Mouse (Mus musculus) cerebellum, adult 9-11 months (tissue): ENCODE measurements around the gene Frem3.
A peak's percentile ranks its signal among the peaks of the same experiment; 100 is the strongest.

Source experiments
- DNase-seq: peaks from one replicate; pipeline ENCODE4 v3.0.0; 2022

Frem3 gene

DNA sequence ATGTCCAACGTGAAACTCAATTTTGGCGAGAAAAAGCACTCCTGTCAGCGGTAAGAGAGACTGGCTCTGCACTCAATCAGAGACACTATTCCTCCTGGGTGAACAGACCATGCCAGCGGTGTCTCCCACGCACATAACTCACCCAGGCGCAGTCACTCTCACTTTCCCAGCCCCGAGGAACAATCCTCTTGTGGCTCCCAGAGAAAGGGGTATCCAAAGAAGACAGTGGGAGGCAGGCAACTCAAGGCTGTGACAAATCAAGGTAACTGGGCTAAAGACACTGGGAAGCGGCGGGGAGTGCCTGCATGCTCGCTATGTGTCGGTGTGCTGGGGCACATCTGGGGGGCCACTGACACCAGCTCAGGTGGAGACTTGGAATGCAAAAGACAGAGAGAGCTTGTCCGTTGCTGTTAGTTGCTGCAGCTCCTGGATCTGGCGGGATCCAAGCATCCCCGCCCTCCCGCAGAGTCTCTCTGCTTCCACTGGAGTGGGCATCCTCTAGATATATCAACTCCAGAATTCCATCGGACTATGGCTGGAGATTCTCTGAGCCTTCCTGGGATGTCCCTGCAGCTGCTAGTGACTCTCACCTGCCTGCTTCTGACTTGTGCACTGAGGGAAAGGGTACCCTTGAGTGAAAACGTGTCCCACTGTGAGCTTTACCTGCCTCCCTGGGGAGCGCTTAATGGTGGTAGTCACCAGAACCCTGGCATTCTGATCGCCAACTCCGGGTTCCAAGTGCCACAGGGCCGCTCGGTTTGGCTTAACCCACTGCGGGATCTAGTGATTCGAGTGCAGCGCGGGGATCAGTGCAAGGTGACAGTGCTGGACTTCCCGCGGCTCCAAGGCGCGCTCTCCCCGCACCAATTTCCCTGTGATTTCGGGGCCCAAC lies at the start of gene Frem3:
TSS of gene Frem3 (plus strand) at position 532 of the 892 bp plus-strand sequence.
- DNase-seq, result no peak

- no peak for DNase-seq
Observed at GRCm38 (mm10) chr8:80564205-80564839, 46.6 kb upstream of the Frem3 start.

DNA sequence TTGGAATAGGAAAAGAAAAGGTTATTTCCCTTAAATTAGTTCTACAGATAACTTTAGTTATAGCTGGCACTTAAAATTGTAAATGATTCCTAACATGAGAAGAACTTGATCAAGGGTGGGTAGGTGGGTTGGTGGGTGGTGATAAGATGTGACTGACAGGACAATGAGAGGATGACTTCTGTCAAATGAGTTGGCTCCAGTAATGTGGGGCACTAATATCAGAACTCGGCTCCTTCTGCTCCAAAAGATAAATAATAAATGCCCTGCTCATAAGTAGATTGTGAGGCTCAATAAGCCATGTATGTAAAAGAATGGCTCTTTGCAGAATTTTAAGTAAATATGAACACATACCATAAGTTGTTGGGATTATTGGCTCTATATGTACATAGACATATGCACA lies 43.4 kb upstream of the Frem3 start:
- DNase-seq, result no peak

- no peak for DNase-seq
Observed at GRCm38 (mm10) chr8:80568243-80568995, 42.5 kb upstream of the Frem3 start.

DNA sequence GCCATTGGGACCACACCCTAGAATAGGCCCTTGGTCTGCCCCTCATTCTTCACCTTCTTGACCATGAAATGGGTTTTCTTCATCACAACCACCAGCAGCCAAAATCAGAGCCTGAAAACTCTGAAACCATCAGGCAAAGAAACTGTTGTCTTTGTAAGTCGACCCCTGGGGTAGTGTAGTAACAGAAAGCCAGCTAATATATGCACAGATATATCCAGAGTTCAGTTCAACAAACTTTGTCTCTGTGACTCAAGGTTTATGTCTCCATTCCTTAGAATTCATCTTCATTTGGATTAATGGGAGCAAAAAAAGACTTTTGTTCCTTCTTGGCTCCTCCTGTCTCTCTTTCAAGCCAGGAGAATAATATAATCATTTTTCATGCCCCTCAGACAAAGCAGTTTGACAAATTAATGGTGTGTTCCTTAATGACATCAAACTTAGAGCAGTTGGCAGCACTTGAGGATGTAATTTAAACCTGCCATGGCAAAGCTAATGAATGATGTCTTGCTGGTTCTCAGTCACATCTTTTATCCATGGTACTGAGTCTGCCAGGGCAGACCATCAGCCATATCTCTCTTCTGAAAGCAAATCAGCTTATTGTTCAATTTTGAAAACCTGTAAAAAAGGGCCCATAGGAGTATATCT lies 38.3 kb upstream of the Frem3 start:
- no peak for DNase-seq

GRCm38 (mm10) chr8:80577126-80577525 lies 33.8 kb upstream of the Frem3 start:
- DNase-seq, result no peak

GRCm38 (mm10) chr8:80579038-80579437 lies 31.8 kb upstream of the Frem3 start:
- no peak for DNase-seq

- no peak for DNase-seq
Observed at GRCm38 (mm10) chr8:80592626-80593025, 18.3 kb upstream of the Frem3 start.

GRCm38 (mm10) chr8:80600600-80601170 lies 10.2 kb upstream of the Frem3 start:
- DNase-seq, result no peak

GRCm38 (mm10) chr8:80601886-80602285 lies 9.0 kb upstream of the Frem3 start:
- DNase-seq, result no peak

DNA sequence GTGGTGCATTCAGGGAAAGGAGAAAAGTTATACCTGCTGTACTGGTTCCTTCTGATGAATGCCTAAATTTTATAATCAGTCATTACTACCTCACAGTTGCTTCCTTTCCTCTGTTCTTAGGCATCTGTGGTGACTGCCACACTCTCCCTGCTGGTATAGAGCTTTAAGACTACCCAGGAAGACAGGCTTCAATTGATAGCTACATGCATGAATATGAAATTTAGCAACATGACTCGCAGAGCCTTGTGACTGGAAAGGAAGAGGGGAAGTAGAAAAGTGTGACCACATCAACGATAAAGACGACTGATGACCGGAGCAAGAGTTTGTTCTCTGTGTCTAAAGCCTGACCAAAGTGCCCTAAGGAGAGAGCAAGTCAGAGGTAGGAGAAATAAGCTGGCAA lies 3.8 kb upstream of the Frem3 start:
- DNase-seq, result no peak

DNA sequence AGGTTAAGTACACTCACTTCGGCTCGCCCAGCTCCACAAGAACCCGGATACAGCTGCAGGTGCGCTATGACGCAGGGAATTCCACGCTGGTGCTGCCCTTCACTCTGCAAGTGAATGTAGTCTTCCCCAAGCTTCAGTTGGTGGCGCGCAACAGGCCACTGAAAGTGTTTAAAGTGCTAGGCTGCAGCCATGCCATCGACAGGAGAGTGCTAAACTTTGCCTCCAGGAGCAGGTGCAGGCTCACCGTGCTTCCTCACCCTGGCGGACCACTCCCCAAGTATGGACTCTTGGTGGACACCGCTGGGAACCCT lies 516 bp downstream of the Frem3 start:
- no peak for DNase-seq

- DNase-seq, result no peak
Observed at GRCm38 (mm10) chr8:80619787-80620186, 8.9 kb downstream of the Frem3 start.

DNA sequence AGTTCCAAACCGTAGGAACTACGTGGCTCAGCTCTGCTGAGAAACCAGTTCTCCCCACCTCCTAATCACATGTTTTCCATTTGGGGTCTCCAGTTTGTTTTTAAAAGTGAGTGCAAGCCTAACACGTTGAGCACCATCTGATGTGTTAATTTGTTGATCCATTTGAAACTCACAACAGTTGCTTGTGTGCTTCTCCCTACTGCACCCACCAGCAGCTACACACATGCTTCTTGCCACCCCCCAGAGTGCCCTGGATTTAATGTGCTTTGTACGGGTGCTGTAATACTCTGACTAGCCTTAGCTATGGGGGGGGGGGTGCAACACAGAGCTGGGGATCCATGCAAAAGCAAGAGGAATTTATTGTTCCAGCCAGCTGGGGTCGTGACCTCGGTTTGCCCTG lies 36.5 kb downstream of the Frem3 start:
- no peak for DNase-seq

- no peak for DNase-seq
Observed at GRCm38 (mm10) chr8:80657639-80658038, 46.8 kb downstream of the Frem3 start.

GRCm38 (mm10) chr8:80661055-80661454 lies 50.2 kb downstream of the Frem3 start:
- no peak for DNase-seq

GRCm38 (mm10) chr8:80663476-80663875 lies 52.6 kb downstream of the Frem3 start:
- DNase-seq, result no peak

- no peak for DNase-seq
Observed at GRCm38 (mm10) chr8:80669277-80669901, 58.5 kb downstream of the Frem3 start.

DNA sequence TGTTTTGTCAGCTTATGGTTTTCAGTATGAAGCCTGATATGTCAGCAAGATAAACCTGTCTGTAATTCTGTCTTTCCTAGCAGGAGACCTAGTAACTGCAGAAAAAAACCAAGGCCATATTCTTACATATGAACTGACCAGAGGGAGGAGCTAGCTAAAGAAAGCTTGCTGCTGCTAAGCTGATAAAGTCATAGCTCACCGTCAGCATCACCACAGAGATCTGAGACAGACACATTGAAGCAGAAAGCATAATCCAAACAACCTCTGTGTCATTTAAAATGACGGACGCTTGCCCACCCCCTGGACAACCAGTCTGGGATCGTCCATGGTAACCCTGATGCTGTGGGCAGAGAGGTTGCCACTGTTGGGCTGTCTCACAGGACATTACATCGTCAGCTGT lies 71.7 kb downstream of the Frem3 start:
- no peak for DNase-seq

DNA sequence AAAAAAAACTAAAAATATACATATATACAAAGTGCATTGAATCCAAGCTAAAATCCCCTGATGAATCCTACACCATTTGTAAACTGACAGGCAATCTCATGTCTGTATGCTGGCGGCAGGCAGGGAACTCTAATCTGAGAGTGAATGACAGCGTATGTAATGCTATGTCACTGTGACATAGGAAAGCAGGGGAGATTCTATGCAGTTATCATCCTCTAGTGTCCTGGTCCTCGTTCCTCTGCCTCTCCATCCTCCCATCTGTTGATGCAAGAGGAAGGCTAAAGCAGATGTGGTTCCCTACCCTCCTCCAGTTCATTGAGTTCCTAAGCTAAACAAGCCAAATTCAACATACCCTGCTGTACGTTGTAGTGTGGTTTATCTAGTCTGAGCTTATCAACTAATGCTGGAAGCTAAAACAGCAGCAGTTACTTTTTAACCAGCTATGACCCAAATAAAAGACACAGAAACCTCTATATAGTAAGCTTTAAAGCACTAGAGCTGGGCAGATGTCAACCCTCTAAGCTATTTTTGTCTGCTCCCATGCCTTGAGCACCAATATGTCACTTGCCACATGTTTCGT lies 73.0 kb downstream of the Frem3 start:
- DNase-seq, result no peak

DNA sequence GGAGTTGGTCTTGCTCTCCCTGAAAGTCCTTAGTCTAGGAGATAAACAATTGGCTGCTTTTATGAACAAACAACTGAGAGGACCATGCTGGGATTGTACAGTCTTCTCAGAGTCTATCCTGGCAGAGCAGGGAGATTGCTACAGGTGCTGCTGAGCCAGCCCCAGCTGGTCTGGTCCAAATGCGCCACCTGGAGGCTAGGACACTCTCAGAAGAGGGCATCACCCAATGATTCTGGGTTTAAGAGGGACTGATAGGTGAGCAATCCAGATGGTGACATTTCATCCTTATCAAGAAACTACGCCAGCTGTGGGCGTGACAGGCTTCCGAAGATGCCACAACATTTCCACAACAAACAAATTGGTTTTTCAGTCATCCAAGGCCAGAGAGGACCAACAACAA lies 77.3 kb downstream of the Frem3 start:
- peak; percentile 31 for DNase-seq
